Mouse (Mus musculus): ENCODE results near the gene Gadl1.

DNA sequence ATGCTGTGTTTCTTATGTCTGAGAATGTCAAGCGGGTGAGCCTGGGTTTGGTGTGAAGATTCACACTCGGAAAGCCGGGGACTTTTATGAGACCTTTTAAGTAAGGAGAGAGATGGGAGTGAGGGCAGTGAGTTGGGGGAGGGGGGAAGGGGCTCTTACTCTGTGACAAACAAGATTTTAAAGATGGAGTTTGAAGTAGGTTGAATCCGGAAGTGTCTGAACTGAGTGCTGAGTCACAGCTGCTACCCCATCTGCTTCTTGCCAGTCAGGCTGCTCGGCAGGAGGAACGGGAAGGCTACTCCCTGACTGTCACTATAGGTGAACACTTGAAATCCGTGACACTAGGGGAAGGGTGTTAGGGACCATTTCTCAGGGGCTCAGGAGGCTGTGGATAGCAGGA lies 33.7 kb downstream of the Gadl1 start:
- TF ChIP-seq CTCF (IDR thresholded peaks at IDR 0.05; ENCODE audit: low read depth, low read length) = no peak
- no peak for TF ChIP-seq POLR2A (IDR thresholded peaks at IDR 0.05; ENCODE audit: extremely low read depth, insufficient read depth, low read length)
